Mouse (Mus musculus): ENCODE measurements at regions not wholly inside any gene's neighbourhood (a gene's known extent, or its start where the extent isn't known, plus 50 kb on each side); places are given as distances from the start of the nearest gene placed in this dataset.

- TF ChIP-seq POLR2A (IDR thresholded peaks at IDR 0.05; ENCODE audit: control insufficient read depth in 1 of 2, insufficient read depth in 1 of 2, low read depth in 1 of 2, low read length in 2 of 2, poor library complexity in 1 of 2) (no peak), TBP (IDR thresholded peaks at IDR 0.05; ENCODE audit: low read depth, low read length) (no peak), CTCF (IDR thresholded peaks at IDR 0.05 in 2 of 3, conservative IDR thresholded peaks at IDR 0.05 in 1 of 3; ENCODE audit: control insufficient read depth in 1 of 3, insufficient read depth in 1 of 3, low read depth in 2 of 3, low read length in 3 of 3, poor library complexity in 1 of 3, severe bottlenecking in 1 of 3) (no peak), E2F4 (IDR thresholded peaks at IDR 0.05; ENCODE audit: borderline replicate concordance, low read depth, low read length) (no peak), EP300 (IDR thresholded peaks at IDR 0.05; ENCODE audit: low read depth in 1 of 2, low read length in 2 of 2) (no peak), GABPA (IDR thresholded peaks at IDR 0.05; ENCODE audit: low read depth, low read length) (no peak), GATA1 (IDR thresholded peaks at IDR 0.05; ENCODE audit: low read depth, low read length) (no peak), ZC3H11A (IDR thresholded peaks at IDR 0.05; ENCODE audit: low read depth, low read length) (no peak), SMC3 (IDR thresholded peaks at IDR 0.05; ENCODE audit: low read depth, low read length) (no peak), BHLHE40 (IDR thresholded peaks at IDR 0.05; ENCODE audit: borderline replicate concordance, low read depth, low read length) (no peak), UBTF (IDR thresholded peaks at IDR 0.05; ENCODE audit: borderline replicate concordance, insufficient read depth, low read depth, low read length) (no peak)
These were observed 694.9 kb upstream of the Map3k7 start for GRCm38 (mm10) chr4:31268825-31269495.

Data from MEL (cell line).